Mouse (Mus musculus) liver, adult 2 months (tissue): ENCODE measurements at regions not wholly inside any gene's neighbourhood (a gene's known extent, or its start where the extent isn't known, plus 50 kb on each side); places are given as distances from the start of the nearest gene placed in this dataset.

ENCODE experiments used
- DNase-seq: peaks from one replicate; pipeline ENCODE4 v3.0.0-alpha.2; 2011; ENCODE audit warnings: low read depth, low spot score; ENCODE audit errors: extremely low read depth
- H3K27ac ChIP-seq: fragments of 200-500 bp; replicated peaks from 2 replicates; pipeline ENCODE4 v1.5.1; 2012; ENCODE audit warnings: low read depth, mild to moderate bottlenecking, control low read depth, inconsistent platforms, low read length; ENCODE audit not compliant: insufficient read depth
- H3K27me3 ChIP-seq: fragments of 200-500 bp; 2 replicates; pipeline ENCODE4 v1.6.1; 2012; ENCODE audit warnings: mild to moderate bottlenecking, moderate library complexity, low read length, inconsistent platforms; ENCODE audit not compliant: control insufficient read depth, insufficient read depth
- H3K36me3 ChIP-seq: fragments of 200-500 bp; 2 replicates; pipeline ENCODE4 v1.6.1; 2012; ENCODE audit warnings: low read length, inconsistent platforms; ENCODE audit not compliant: control insufficient read depth, insufficient read depth
- H3K4me1 ChIP-seq: fragments of 200-500 bp; 2 replicates; pipeline ENCODE4 v1.6.1; 2011; ENCODE audit warnings: low read length; ENCODE audit not compliant: control insufficient read depth, insufficient read depth
- H3K4me3 ChIP-seq: fragments of 200-500 bp; 2 replicates; pipeline ENCODE4 v1.5.1; 2011; ENCODE audit warnings: low read depth, mild to moderate bottlenecking, control low read depth, low read length, moderate library complexity; ENCODE audit not compliant: insufficient read depth
- H3K79me2 ChIP-seq: fragments of 200-500 bp; 2 replicates; pipeline ENCODE4 v1.6.1; 2012; ENCODE audit warnings: inconsistent platforms, mild to moderate bottlenecking, low read length, moderate library complexity; ENCODE audit not compliant: control insufficient read depth, insufficient read depth
- H3K9ac ChIP-seq: fragments of 200-500 bp; 2 replicates; pipeline ENCODE4 v1.6.1; 2012; ENCODE audit warnings: low read depth, mild to moderate bottlenecking, control low read depth, inconsistent platforms, low read length
- CTCF ChIP-seq: fragments of 200-500 bp; IDR thresholded peaks from 2 replicates; pipeline ENCODE4 v1.5.1; 2011; ENCODE audit warnings: low read depth, low read length, control low read depth
- POLR2A ChIP-seq: fragments of 200-500 bp; IDR thresholded peaks from 2 replicates; pipeline ENCODE4 v1.6.1; 2011; ENCODE audit warnings: low read length, control low read depth; ENCODE audit not compliant: insufficient read depth; ENCODE audit errors: extremely low read depth
- WGBS: fragments of 180-500 bp; shearing (Covaris S2); methylation state at CpG from one replicate; pipeline ENCODE4 v1.1.7; 2018; 5-methylcytosine and 5-hydroxymethylcytosine counted together

- Histone ChIP-seq H3K36me3 (no peaks in the 10 kb centered on the region), H3K4me1 (peaks cover 2% of the 10 kb centered on the region; the same call in 1 of the 2 replicates), H3K27me3 (no peaks in the 10 kb centered on the region), H3K9ac (no peak overlapping the region), H3K4me3 (no peak overlapping the region), H3K79me2 (no peaks in the 10 kb centered on the region), H3K27ac (no peak overlapping the region)
- TF ChIP-seq CTCF (no peak), POLR2A (no peak)
- WGBS: 81% methylated on average over 2 of the region's 2 CpGs
- DNase-seq: no peak
Observed at GRCm38 (mm10) chr1:159398643-159399042, 124.9 kb upstream of the Tnr start.

- H3K4me1 ChIP-seq: no peaks in the 10 kb centered on the region
- H3K4me3 ChIP-seq: no peak overlapping the region
- no peaks in the 10 kb centered on the region for H3K27me3 ChIP-seq
- TF ChIP-seq POLR2A (no peak), CTCF (no peak)
- no peak overlapping the region for H3K27ac ChIP-seq
- 71% methylated on average over 7 of the region's 7 CpGs for WGBS
- no peak for DNase-seq
- no peaks in the 10 kb centered on the region for H3K36me3 ChIP-seq
- no peaks in the 10 kb centered on the region for H3K79me2 ChIP-seq
- no peak overlapping the region for H3K9ac ChIP-seq
Observed at GRCm38 (mm10) chr1:159406317-159406716, 117.3 kb upstream of the Tnr start.

- H3K27ac ChIP-seq: no peak overlapping the region
- H3K36me3 ChIP-seq: no peaks in the 10 kb centered on the region
- TF ChIP-seq CTCF (no peak), POLR2A (no peak)
Observed at GRCm38 (mm10) chr1:159406781-159407180, 116.8 kb upstream of the Tnr start.

GRCm38 (mm10) chr1:159413374-159413773 lies 110.2 kb upstream of the Tnr start:
- no peak for DNase-seq
- H3K9ac ChIP-seq: no peak overlapping the region
- no peak overlapping the region for H3K27ac ChIP-seq
- H3K4me1 ChIP-seq: no peaks in the 10 kb centered on the region
- no peak overlapping the region for H3K4me3 ChIP-seq
- no peaks in the 10 kb centered on the region for H3K79me2 ChIP-seq
- H3K27me3 ChIP-seq: no peaks in the 10 kb centered on the region
- TF ChIP-seq CTCF (no peak), POLR2A (no peak)
- 86% methylated on average over 5 of the region's 5 CpGs for WGBS
- H3K36me3 ChIP-seq: no peaks in the 10 kb centered on the region

More at GRCm38 (mm10) chr1:159406781-159407180, 116.8 kb upstream of the Tnr start:
- H3K9ac ChIP-seq: no peak overlapping the region
- no peak for DNase-seq
- no peaks in the 10 kb centered on the region for H3K79me2 ChIP-seq
- no peaks in the 10 kb centered on the region for H3K27me3 ChIP-seq
- H3K4me1 ChIP-seq: no peaks in the 10 kb centered on the region
- no peak overlapping the region for H3K4me3 ChIP-seq

- TF ChIP-seq POLR2A (no peak), CTCF (no peak)
- H3K4me1 ChIP-seq: no peaks in the 10 kb centered on the region
- no peaks in the 10 kb centered on the region for H3K79me2 ChIP-seq
- no peak overlapping the region for H3K27ac ChIP-seq
- H3K27me3 ChIP-seq: no peaks in the 10 kb centered on the region
- WGBS: 78% methylated on average over 3 of the region's 3 CpGs
- H3K9ac ChIP-seq: no peak overlapping the region
- no peak for DNase-seq
- H3K36me3 ChIP-seq: no peaks in the 10 kb centered on the region
- H3K4me3 ChIP-seq: no peak overlapping the region
Observed at GRCm38 (mm10) chr1:159415656-159416055, 107.9 kb upstream of the Tnr start.

- no peaks in the 10 kb centered on the region for H3K27me3 ChIP-seq
- no peaks in the 10 kb centered on the region for H3K36me3 ChIP-seq
- H3K27ac ChIP-seq: no peak overlapping the region
- no peaks in the 10 kb centered on the region for H3K4me1 ChIP-seq
- TF ChIP-seq CTCF (no peak), POLR2A (no peak)
- no peak overlapping the region for H3K9ac ChIP-seq
- no peak overlapping the region for H3K4me3 ChIP-seq
- H3K79me2 ChIP-seq: no peaks in the 10 kb centered on the region
- DNase-seq: no peak
- 85% methylated on average over 5 of the region's 5 CpGs for WGBS
Observed at GRCm38 (mm10) chr1:159417176-159417575, 106.4 kb upstream of the Tnr start.
